Mouse (Mus musculus) lung, embryonic 15.5 days (tissue): ENCODE measurements around the gene Rtp2. TPM values are rescaled to one million over a fixed set of nuclear protein-coding genes. Genes with fewer than 3 reads are reported as not detected.

Experiments
- ATAC-seq: fragments of 200-750 bp; cut with Nextera tagmentation; 2 replicates; pipeline ENCODE4 v1.8.0; 2017; ENCODE audit warnings: moderate number of reproducible peaks, borderline replicate concordance; ENCODE audit not compliant: low FRiP score, low TSS enrichment; ENCODE audit errors: extremely low read depth
- H3K27ac ChIP-seq: fragments of 300-500 bp; sonication (generic); 2 replicates; pipeline ENCODE4 v1.5.1; 2015; ENCODE audit warnings: moderate library complexity, mild to moderate bottlenecking, inconsistent platforms
- H3K27me3 ChIP-seq: fragments of 300-500 bp; sonication (generic); 2 replicates; pipeline ENCODE4 v1.6.1; 2015; ENCODE audit warnings: inconsistent platforms
- H3K36me3 ChIP-seq: fragments of 300-500 bp; sonication (generic); 2 replicates; pipeline ENCODE4 v1.6.1; 2015; ENCODE audit warnings: inconsistent platforms
- H3K4me1 ChIP-seq: fragments of 300-500 bp; sonication (generic); 2 replicates; pipeline ENCODE4 v1.6.1; 2015; ENCODE audit warnings: inconsistent platforms
- H3K4me2 ChIP-seq: fragments of 300-500 bp; sonication (generic); 2 replicates; pipeline ENCODE4 v1.6.1; 2015; ENCODE audit warnings: inconsistent platforms, mild to moderate bottlenecking, moderate library complexity
- H3K4me3 ChIP-seq: fragments of 300-500 bp; sonication (generic); 2 replicates; pipeline ENCODE4 v1.5.1; 2015; ENCODE audit warnings: mild to moderate bottlenecking, inconsistent platforms
- H3K9ac ChIP-seq: fragments of 300-500 bp; sonication (generic); 2 replicates; pipeline ENCODE4 v1.6.1; 2015; ENCODE audit warnings: inconsistent platforms
- H3K9me3 ChIP-seq: fragments of 300-500 bp; sonication (generic); 2 replicates; pipeline ENCODE4 v1.6.1; 2016; ENCODE audit warnings: inconsistent platforms
- WGBS: fragments of 180-500 bp; shearing (Covaris S2); methylation state at CpG from one replicate; pipeline ENCODE4 v1.1.7; 2015; 5-methylcytosine and 5-hydroxymethylcytosine counted together
- polyA plus RNA-seq: library from polyadenylated mRNA; unstranded; fragments of >200 nt; fragmentation: Nextera tagmentation; extraction: Ambion mirVana; gene quantifications from 2 replicates; pipeline ENCODE4 v1.2.1, GENCODE M21; 2015

Gene Rtp2
- polyA plus RNA-seq, 1 experiment from 2014 or later = not detected

- Histone ChIP-seq H3K4me1 (0 out of 2 replicates have a peak, but pooled peaks cover 4% of the 10 kb centered on the region), H3K36me3 (peaks cover 27% of the 10 kb centered on the region), H3K4me2 (no peak overlapping the region), H3K27ac (peak overlapping the region; percentile 27; the same call in 1 of the 2 replicates), H3K4me3 (no peak overlapping the region), H3K9ac (no peak overlapping the region), H3K9me3 (no peaks in the 10 kb centered on the region), H3K27me3 (no peaks in the 10 kb centered on the region)
- 55% methylated on average over 4 of the region's 4 CpGs for WGBS
- ATAC-seq = peak; percentile 61; the same call in 1 of the 2 replicates
Measured at GRCm38 (mm10) chr16:23968888-23969287, 36.7 kb upstream of the Rtp2 start.

GRCm38 (mm10) chr16:23967301-23967700 is 35.1 kb upstream of the Rtp2 start:
- Histone ChIP-seq H3K9me3 (no peaks in the 10 kb centered on the region), H3K36me3 (peaks cover 27% of the 10 kb centered on the region), H3K4me1 (0 out of 2 replicates have a peak, but pooled peaks cover 2% of the 10 kb centered on the region), H3K27me3 (no peaks in the 10 kb centered on the region), H3K9ac (no peak overlapping the region), H3K27ac (no peak overlapping the region), H3K4me2 (no peak overlapping the region), H3K4me3 (no peak overlapping the region)
- WGBS = 80% methylated on average over 7 of the region's 7 CpGs
- ATAC-seq = no peak

GRCm38 (mm10) chr16:23966066-23966465 is 33.9 kb upstream of the Rtp2 start:
- ATAC-seq = no peak
- H3K4me2 ChIP-seq = no peak overlapping the region
- WGBS = 84% methylated on average over 14 of the region's 14 CpGs
- no peak overlapping the region for H3K27ac ChIP-seq
- no peaks in the 10 kb centered on the region for H3K9me3 ChIP-seq
- no peak overlapping the region for H3K9ac ChIP-seq
- H3K36me3 ChIP-seq = peaks cover 25% of the 10 kb centered on the region
- no peaks in the 10 kb centered on the region for H3K27me3 ChIP-seq
- no peaks in the 10 kb centered on the region for H3K4me1 ChIP-seq
- no peak overlapping the region for H3K4me3 ChIP-seq

GRCm38 (mm10) chr16:23964706-23965367 is 32.6 kb upstream of the Rtp2 start:
- Histone ChIP-seq H3K4me1 (no peaks in the 10 kb centered on the region), H3K27me3 (no peaks in the 10 kb centered on the region), H3K9ac (no peak overlapping the region), H3K4me3 (no peak overlapping the region), H3K27ac (no peak overlapping the region), H3K36me3 (peaks cover 22% of the 10 kb centered on the region), H3K9me3 (no peaks in the 10 kb centered on the region), H3K4me2 (no peak overlapping the region)
- no peak for ATAC-seq
- WGBS = 75% methylated on average over 14 of the region's 14 CpGs

- no peak overlapping the region for H3K9ac ChIP-seq
- H3K4me2 ChIP-seq = no peak overlapping the region
- peaks cover 22% of the 10 kb centered on the region for H3K36me3 ChIP-seq
- 66% methylated on average over 22 of the region's 22 CpGs for WGBS
- H3K9me3 ChIP-seq = no peaks in the 10 kb centered on the region
- H3K27me3 ChIP-seq = no peaks in the 10 kb centered on the region
- no peak overlapping the region for H3K27ac ChIP-seq
- no peak overlapping the region for H3K4me3 ChIP-seq
- no peak for ATAC-seq
- H3K4me1 ChIP-seq = no peaks in the 10 kb centered on the region
Measured at GRCm38 (mm10) chr16:23963896-23964668, 31.9 kb upstream of the Rtp2 start.

GRCm38 (mm10) chr16:23962401-23962800 is 30.2 kb upstream of the Rtp2 start:
- peaks cover 8% of the 10 kb centered on the region; the same call in 1 of the 2 replicates for H3K36me3 ChIP-seq
- H3K4me2 ChIP-seq = no peak overlapping the region
- WGBS = 69% methylated on average over 2 of the region's 2 CpGs
- no peak overlapping the region for H3K9ac ChIP-seq
- ATAC-seq = no peak
- no peak overlapping the region for H3K4me3 ChIP-seq
- no peaks in the 10 kb centered on the region for H3K4me1 ChIP-seq
- H3K27me3 ChIP-seq = no peaks in the 10 kb centered on the region
- H3K9me3 ChIP-seq = no peaks in the 10 kb centered on the region
- no peak overlapping the region for H3K27ac ChIP-seq

GRCm38 (mm10) chr16:23958938-23959337 is 26.7 kb upstream of the Rtp2 start:
- Histone ChIP-seq H3K4me2 (no peak overlapping the region), H3K4me1 (no peaks in the 10 kb centered on the region), H3K9ac (no peak overlapping the region), H3K27me3 (no peaks in the 10 kb centered on the region), H3K36me3 (no peaks in the 10 kb centered on the region), H3K9me3 (no peaks in the 10 kb centered on the region), H3K4me3 (no peak overlapping the region), H3K27ac (no peak overlapping the region)
- no peak for ATAC-seq

- no peak for ATAC-seq
- Histone ChIP-seq H3K36me3 (no peaks in the 10 kb centered on the region), H3K9ac (no peak overlapping the region), H3K4me3 (no peak overlapping the region), H3K27ac (no peak overlapping the region), H3K9me3 (no peaks in the 10 kb centered on the region), H3K4me2 (no peak overlapping the region), H3K4me1 (no peaks in the 10 kb centered on the region), H3K27me3 (no peaks in the 10 kb centered on the region)
- WGBS = 5% methylated on average over 1 of the region's 1 CpGs
Measured at GRCm38 (mm10) chr16:23953959-23954260, 21.7 kb upstream of the Rtp2 start.

- Histone ChIP-seq H3K9me3 (no peaks in the 10 kb centered on the region), H3K4me2 (no peak overlapping the region), H3K27me3 (no peaks in the 10 kb centered on the region), H3K27ac (no peak overlapping the region), H3K4me1 (no peaks in the 10 kb centered on the region), H3K36me3 (no peaks in the 10 kb centered on the region), H3K9ac (no peak overlapping the region), H3K4me3 (no peak overlapping the region)
- 49% methylated on average over 11 of the region's 11 CpGs for WGBS
- ATAC-seq = no peak
Measured at GRCm38 (mm10) chr16:23953189-23953958, 21.2 kb upstream of the Rtp2 start.

- no peaks in the 10 kb centered on the region for H3K4me1 ChIP-seq
- 73% methylated on average over 4 of the region's 4 CpGs for WGBS
- no peaks in the 10 kb centered on the region for H3K36me3 ChIP-seq
- H3K9ac ChIP-seq = no peak overlapping the region
- ATAC-seq = no peak
- no peaks in the 10 kb centered on the region for H3K27me3 ChIP-seq
- no peak overlapping the region for H3K4me3 ChIP-seq
- H3K9me3 ChIP-seq = no peaks in the 10 kb centered on the region
- H3K4me2 ChIP-seq = no peak overlapping the region
- no peak overlapping the region for H3K27ac ChIP-seq
Measured at GRCm38 (mm10) chr16:23952101-23952727, 20.0 kb upstream of the Rtp2 start.

GRCm38 (mm10) chr16:23947654-23948053 is 15.5 kb upstream of the Rtp2 start:
- H3K27ac ChIP-seq = no peak overlapping the region
- no peak for ATAC-seq
- H3K4me2 ChIP-seq = no peak overlapping the region
- no peaks in the 10 kb centered on the region for H3K36me3 ChIP-seq
- no peaks in the 10 kb centered on the region for H3K4me1 ChIP-seq
- H3K9ac ChIP-seq = no peak overlapping the region
- H3K9me3 ChIP-seq = no peaks in the 10 kb centered on the region
- no peaks in the 10 kb centered on the region for H3K27me3 ChIP-seq
- no peak overlapping the region for H3K4me3 ChIP-seq
- WGBS = 81% methylated on average over 6 of the region's 6 CpGs
